In genomic region chrX:98874086-98874485, GRCm38 (mm10) we compare ENCODE assay signal across 22 mouse cellular contexts.
"Had no signal": no experiment of that assay in that cellular context is flagged by ENCODE, and none has a peak within 500 bp of the region (broad histone marks: within the 10 kb centered on the region; RNA-seq: fewer than 3 reads in every experiment).

No protein-coding gene starts in this region.

- H3K4me1 ChIP-seq: lung, embryonic 15.5 days; neural tube, embryonic 13.5 days; neural tube, embryonic 15.5 days had no signal

- ATAC-seq: liver, postnatal 0 days; lung, postnatal 0 days; midbrain, embryonic 16.5 days had no signal

- DNase-seq: liver, postnatal 0 days; lung, adult 2 months; lung, postnatal 14 days; lung, postnatal 36 days; midbrain, embryonic 14.5 days; retina, postnatal 1 day; right cerebral cortex, adult 18-20 months; right cerebral cortex, postnatal 25 days; right cerebral cortex, postnatal 4 days; spleen, adult 18-20 months; thymus, adult 18-20 months; thymus, postnatal 14 days; thymus, postnatal 4 days had no signal

- H3K4me3 ChIP-seq: lung, embryonic 15.5 days; megakaryocyte, embryonic 14.5 days; midbrain, embryonic 12.5 days; myocyte; neural tube, embryonic 13.5 days; neural tube, embryonic 15.5 days had no signal

- H3K36me3 ChIP-seq: lung, embryonic 15.5 days; midbrain, embryonic 12.5 days; neural tube, embryonic 13.5 days; neural tube, embryonic 15.5 days had no signal

- H3K27me3 ChIP-seq: midbrain, embryonic 12.5 days; neural tube, embryonic 15.5 days had no signal

- H3K9me3 ChIP-seq: lung, embryonic 15.5 days; megakaryocyte, embryonic 14.5 days; midbrain, embryonic 12.5 days; neural tube, embryonic 13.5 days; neural tube, embryonic 15.5 days had no signal

- H3K27ac ChIP-seq: lung, embryonic 15.5 days; macrophage; midbrain, embryonic 12.5 days; neural tube, embryonic 13.5 days; neural tube, embryonic 15.5 days had no signal
